Mouse (Mus musculus) liver, embryonic 12.5 days (tissue): Measurements from ENCODE around the gene Ranbp17. TPM values are rescaled to one million over a fixed set of nuclear protein-coding genes. Genes with fewer than 3 reads are reported as not detected.
A peak's percentile ranks its signal among the peaks of the same experiment; 100 is the strongest.

Experiments used
- ATAC-seq: fragments of 200-750 bp; cut with Nextera tagmentation; 2 replicates; pipeline ENCODE4 v1.8.0; 2017; ENCODE audit warnings: moderate number of reproducible peaks, mild to moderate bottlenecking, moderate library complexity
- H3K27ac ChIP-seq: fragments of 300-500 bp; sonication (generic); 2 replicates; pipeline ENCODE4 v1.5.1; 2016; ENCODE audit warnings: mild to moderate bottlenecking
- H3K27me3 ChIP-seq: fragments of 300-500 bp; sonication (generic); replicated peaks from 2 replicates; pipeline ENCODE4 v1.6.1; 2016; ENCODE audit warnings: mild to moderate bottlenecking, moderate library complexity
- H3K36me3 ChIP-seq: fragments of 300-500 bp; sonication (generic); 2 replicates; pipeline ENCODE4 v1.6.1; 2016; ENCODE audit warnings: mild to moderate bottlenecking, moderate library complexity
- H3K4me1 ChIP-seq: fragments of 300-500 bp; sonication (generic); 2 replicates; pipeline ENCODE4 v1.6.1; 2016
- H3K4me2 ChIP-seq: fragments of 300-500 bp; sonication (generic); 2 replicates; pipeline ENCODE4 v1.6.1; 2016; ENCODE audit warnings: mild to moderate bottlenecking, moderate library complexity
- H3K4me3 ChIP-seq: fragments of 300-500 bp; sonication (generic); 2 replicates; pipeline ENCODE4 v1.5.1; 2016; ENCODE audit warnings: mild to moderate bottlenecking, moderate library complexity
- H3K9ac ChIP-seq: fragments of 300-500 bp; sonication (generic); 2 replicates; pipeline ENCODE4 v1.6.1; 2016; ENCODE audit warnings: mild to moderate bottlenecking, moderate library complexity
- H3K9me3 ChIP-seq: fragments of 300-500 bp; sonication (generic); replicated peaks from 2 replicates; pipeline ENCODE4 v1.6.1; 2016; ENCODE audit warnings: mild to moderate bottlenecking, moderate library complexity
- WGBS: fragments of 180-500 bp; shearing (Covaris S2); methylation state at CpG from one replicate; pipeline ENCODE4 v1.1.7; 2016; ENCODE audit not compliant: insufficient replicate concordance; 5-methylcytosine and 5-hydroxymethylcytosine counted together
- polyA plus RNA-seq: library from polyadenylated mRNA; unstranded; fragments of >200 nt; fragmentation: Nextera tagmentation; extraction: Ambion mirVana; gene quantifications from 2 replicates; pipeline ENCODE4 v1.2.1, GENCODE M21; 2016

Gene Ranbp17
- polyA plus RNA-seq, 1 experiment from 2014 or later, result 4.1 TPM

- no peak overlapping the region for H3K27ac ChIP-seq
- H3K9me3 ChIP-seq, result no peaks in the 10 kb centered on the region
- H3K4me3 ChIP-seq, result no peak overlapping the region
- H3K4me1 ChIP-seq, result 0 out of 2 replicates have a peak, but pooled peaks cover 5% of the 10 kb centered on the region
- no peak overlapping the region for H3K4me2 ChIP-seq
- H3K27me3 ChIP-seq, result no peaks in the 10 kb centered on the region
- no peaks in the 10 kb centered on the region for H3K36me3 ChIP-seq
- no peak for ATAC-seq
- no peak overlapping the region for H3K9ac ChIP-seq
- 57% methylated on average over 11 of the region's 11 CpGs for WGBS
Measured at GRCm38 (mm10) chr11:33221566-33222365, 291.8 kb downstream of the Ranbp17 start.

- Histone ChIP-seq H3K27ac (no peak overlapping the region), H3K4me1 (0 out of 2 replicates have a peak, but pooled peaks cover 5% of the 10 kb centered on the region), H3K9me3 (no peaks in the 10 kb centered on the region), H3K4me3 (no peak overlapping the region), H3K9ac (no peak overlapping the region), H3K36me3 (no peaks in the 10 kb centered on the region), H3K27me3 (no peaks in the 10 kb centered on the region), H3K4me2 (no peak overlapping the region)
- ATAC-seq, result no peak
- WGBS, result 81% methylated on average over 7 of the region's 7 CpGs
Measured at GRCm38 (mm10) chr11:33220763-33221162, 292.8 kb downstream of the Ranbp17 start.

- H3K9me3 ChIP-seq, result no peaks in the 10 kb centered on the region
- 63% methylated on average over 8 of the region's 8 CpGs for WGBS
- no peak for ATAC-seq
- H3K36me3 ChIP-seq, result no peaks in the 10 kb centered on the region
- H3K27me3 ChIP-seq, result no peaks in the 10 kb centered on the region
- no peak overlapping the region for H3K4me2 ChIP-seq
- 0 out of 2 replicates have a peak, but pooled peaks cover 5% of the 10 kb centered on the region for H3K4me1 ChIP-seq
- H3K27ac ChIP-seq, result no peak overlapping the region
- H3K4me3 ChIP-seq, result no peak overlapping the region
- H3K9ac ChIP-seq, result no peak overlapping the region
Measured at GRCm38 (mm10) chr11:33217384-33218079, 296.0 kb downstream of the Ranbp17 start.

- Histone ChIP-seq H3K36me3 (no peaks in the 10 kb centered on the region), H3K27me3 (peaks cover 75% of the 10 kb centered on the region), H3K9ac (no peak overlapping the region), H3K27ac (no peak overlapping the region), H3K9me3 (no peaks in the 10 kb centered on the region), H3K4me2 (no peak overlapping the region), H3K4me1 (peaks cover 8% of the 10 kb centered on the region; the same call in 1 of the 2 replicates), H3K4me3 (no peak overlapping the region)
- no peak for ATAC-seq
- 53% methylated on average over 2 of the region's 2 CpGs for WGBS
Measured at GRCm38 (mm10) chr11:33207411-33207810, 306.1 kb downstream of the Ranbp17 start.

- ATAC-seq, result no peak
- Histone ChIP-seq H3K4me3 (no peak overlapping the region), H3K9me3 (no peaks in the 10 kb centered on the region), H3K9ac (no peak overlapping the region), H3K4me1 (peaks cover 22% of the 10 kb centered on the region), H3K27ac (no peak overlapping the region), H3K27me3 (peaks cover 89% of the 10 kb centered on the region), H3K36me3 (no peaks in the 10 kb centered on the region), H3K4me2 (no peak overlapping the region)
- 20% methylated on average over 3 of the region's 3 CpGs for WGBS
Measured at GRCm38 (mm10) chr11:33204966-33205365, 308.6 kb downstream of the Ranbp17 start.

- Histone ChIP-seq H3K27me3 (peaks cover 96% of the 10 kb centered on the region), H3K9me3 (no peaks in the 10 kb centered on the region), H3K9ac (no peak overlapping the region), H3K4me2 (no peak overlapping the region), H3K27ac (no peak overlapping the region), H3K4me1 (peaks cover 23% of the 10 kb centered on the region), H3K4me3 (no peak overlapping the region), H3K36me3 (no peaks in the 10 kb centered on the region)
- under 1% methylated on average over 18 of the region's 18 CpGs for WGBS
- no peak for ATAC-seq
Measured at GRCm38 (mm10) chr11:33204329-33204705, 309.2 kb downstream of the Ranbp17 start.

- Histone ChIP-seq H3K27me3 (peaks cover 100% of the 10 kb centered on the region), H3K9ac (no peak within 1 kb of the TSS), H3K4me2 (peak within 1 kb of the TSS; percentile 51), H3K27ac (no peak within 1 kb of the TSS), H3K9me3 (no peaks in the 10 kb centered on the region), H3K4me3 (peak within 1 kb of the TSS; percentile 35), H3K4me1 (peaks cover 23% of the 10 kb centered on the region), H3K36me3 (no peaks in the 10 kb centered on the region)
- ATAC-seq, result no peak
- WGBS, result 1% methylated on average over 74 of the region's 81 CpGs
Measured at GRCm38 (mm10) chr11:33203383-33204328, 309.9 kb downstream of the Ranbp17 start, which contains the start of gene Tlx3. Gene Tlx3, minus strand, starts transcription at chr11:33203589.

- H3K27ac ChIP-seq, result no peak overlapping the region
- H3K4me2 ChIP-seq, result peak overlapping the region; percentile 51
- peaks cover 100% of the 10 kb centered on the region for H3K27me3 ChIP-seq
- no peak for ATAC-seq
- H3K9ac ChIP-seq, result no peak overlapping the region
- WGBS, result 2% methylated on average over 42 of the region's 47 CpGs
- H3K4me1 ChIP-seq, result peaks cover 23% of the 10 kb centered on the region
- H3K36me3 ChIP-seq, result no peaks in the 10 kb centered on the region
- peak overlapping the region; percentile 35 for H3K4me3 ChIP-seq
- no peaks in the 10 kb centered on the region for H3K9me3 ChIP-seq
Measured at GRCm38 (mm10) chr11:33202972-33203371, 310.6 kb downstream of the Ranbp17 start.

GRCm38 (mm10) chr11:33202296-33202695, 311.2 kb downstream of the Ranbp17 start:
- H3K9ac ChIP-seq, result no peak overlapping the region
- H3K27me3 ChIP-seq, result peaks cover 100% of the 10 kb centered on the region
- H3K9me3 ChIP-seq, result no peaks in the 10 kb centered on the region
- peaks cover 23% of the 10 kb centered on the region for H3K4me1 ChIP-seq
- no peak overlapping the region for H3K27ac ChIP-seq
- no peak for ATAC-seq
- WGBS, result 3% methylated on average over 37 of the region's 37 CpGs
- no peaks in the 10 kb centered on the region for H3K36me3 ChIP-seq
- H3K4me3 ChIP-seq, result no peak overlapping the region
- no peak overlapping the region for H3K4me2 ChIP-seq

GRCm38 (mm10) chr11:33201626-33202010, 311.9 kb downstream of the Ranbp17 start:
- H3K9me3 ChIP-seq, result no peaks in the 10 kb centered on the region
- 5% methylated on average over 19 of the region's 19 CpGs for WGBS
- no peak for ATAC-seq
- H3K9ac ChIP-seq, result no peak overlapping the region
- peaks cover 23% of the 10 kb centered on the region for H3K4me1 ChIP-seq
- H3K4me2 ChIP-seq, result peak overlapping the region; percentile 47
- no peak overlapping the region for H3K4me3 ChIP-seq
- no peaks in the 10 kb centered on the region for H3K36me3 ChIP-seq
- H3K27me3 ChIP-seq, result peaks cover 100% of the 10 kb centered on the region
- H3K27ac ChIP-seq, result no peak overlapping the region

- ATAC-seq, result peak; percentile 16; the same call in 1 of the 2 replicates
- H3K4me2 ChIP-seq, result peak overlapping the region; percentile 47
- H3K27me3 ChIP-seq, result peaks cover 100% of the 10 kb centered on the region
- WGBS, result 1% methylated on average over 71 of the region's 76 CpGs
- no peak overlapping the region for H3K9ac ChIP-seq
- no peaks in the 10 kb centered on the region for H3K36me3 ChIP-seq
- peaks cover 23% of the 10 kb centered on the region for H3K4me1 ChIP-seq
- H3K9me3 ChIP-seq, result no peaks in the 10 kb centered on the region
- peak overlapping the region; percentile 24 for H3K4me3 ChIP-seq
- H3K27ac ChIP-seq, result no peak overlapping the region
Measured at GRCm38 (mm10) chr11:33200764-33201625, 312.6 kb downstream of the Ranbp17 start.
